Mouse (Mus musculus): ENCODE measurements around the gene 1600014C10Rik.

Gene 1600014C10Rik

DNA sequence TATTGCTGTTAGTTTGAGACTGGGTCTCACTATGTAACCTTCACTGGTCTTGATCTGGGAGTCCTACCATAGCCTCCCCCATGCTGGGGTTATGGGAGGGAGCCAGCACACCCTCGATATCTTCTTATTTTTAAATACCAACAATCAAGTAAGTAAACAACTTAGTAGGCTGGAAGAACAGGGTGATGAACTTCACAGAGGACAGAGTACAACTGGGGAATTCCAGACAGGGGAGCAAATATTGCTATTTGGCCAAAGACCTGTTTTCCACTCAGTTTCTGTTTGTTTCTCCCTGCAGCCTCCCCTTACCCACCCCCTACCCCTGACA lies 1.4 kb downstream of the 1600014C10Rik start:
- no peak for DNase-seq (ENCODE audit: low spot score)

- DNase-seq (ENCODE audit: low spot score), result no peak
These were observed 1.8 kb downstream of the 1600014C10Rik start for GRCm38 (mm10) chr7:38184786-38185185.

DNA sequence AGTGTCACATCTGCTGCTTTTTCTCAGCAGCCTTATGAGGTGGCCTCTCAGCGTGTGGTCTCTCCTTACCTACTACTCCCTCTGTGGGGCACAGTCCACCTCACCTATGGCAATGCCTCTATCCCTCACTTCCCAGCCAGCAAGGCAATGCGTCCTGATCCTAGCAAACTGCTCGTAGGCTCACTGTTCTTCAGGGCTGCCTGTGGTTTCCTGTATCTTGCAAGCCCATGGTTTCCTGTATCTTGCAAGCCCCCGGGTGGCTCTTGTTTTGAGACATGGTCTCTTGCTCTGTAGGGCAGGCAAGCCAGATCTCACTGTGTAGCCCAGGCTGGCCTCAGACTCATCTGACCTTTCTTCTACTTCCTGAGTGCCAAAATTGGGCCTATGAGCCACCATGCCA lies 3.8 kb downstream of the 1600014C10Rik start:
- no peak for DNase-seq (ENCODE audit: low spot score)

DNA sequence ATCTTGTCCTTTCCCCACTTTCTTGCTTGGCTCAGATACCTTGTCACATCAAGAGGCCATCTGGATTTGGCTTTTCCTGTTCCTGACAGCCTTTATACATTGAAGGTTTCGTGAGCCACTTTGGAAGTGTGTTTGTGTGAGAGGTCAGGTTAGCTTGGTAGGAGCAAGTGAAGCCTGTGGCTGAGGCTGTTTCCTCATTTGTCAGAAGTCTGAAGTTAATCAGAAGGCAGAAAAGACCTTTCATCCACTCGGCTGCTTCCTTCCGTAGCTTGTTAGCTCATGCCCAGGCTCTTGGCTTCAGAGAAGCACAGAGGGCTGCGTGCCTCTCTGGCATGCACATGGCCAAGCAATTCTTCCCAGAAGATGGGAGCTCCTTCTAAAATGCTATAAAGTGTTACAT lies 4.8 kb downstream of the 1600014C10Rik start:
- peak; percentile 87 for DNase-seq (ENCODE audit: low spot score)

GRCm38 (mm10) chr7:38188281-38189075 lies 5.5 kb downstream of the 1600014C10Rik start:
- DNase-seq (ENCODE audit: low spot score), result peak; percentile 58

GRCm38 (mm10) chr7:38189136-38189982 lies 6.3 kb downstream of the 1600014C10Rik start:
- DNase-seq (ENCODE audit: low spot score), result peak; percentile 61

DNA sequence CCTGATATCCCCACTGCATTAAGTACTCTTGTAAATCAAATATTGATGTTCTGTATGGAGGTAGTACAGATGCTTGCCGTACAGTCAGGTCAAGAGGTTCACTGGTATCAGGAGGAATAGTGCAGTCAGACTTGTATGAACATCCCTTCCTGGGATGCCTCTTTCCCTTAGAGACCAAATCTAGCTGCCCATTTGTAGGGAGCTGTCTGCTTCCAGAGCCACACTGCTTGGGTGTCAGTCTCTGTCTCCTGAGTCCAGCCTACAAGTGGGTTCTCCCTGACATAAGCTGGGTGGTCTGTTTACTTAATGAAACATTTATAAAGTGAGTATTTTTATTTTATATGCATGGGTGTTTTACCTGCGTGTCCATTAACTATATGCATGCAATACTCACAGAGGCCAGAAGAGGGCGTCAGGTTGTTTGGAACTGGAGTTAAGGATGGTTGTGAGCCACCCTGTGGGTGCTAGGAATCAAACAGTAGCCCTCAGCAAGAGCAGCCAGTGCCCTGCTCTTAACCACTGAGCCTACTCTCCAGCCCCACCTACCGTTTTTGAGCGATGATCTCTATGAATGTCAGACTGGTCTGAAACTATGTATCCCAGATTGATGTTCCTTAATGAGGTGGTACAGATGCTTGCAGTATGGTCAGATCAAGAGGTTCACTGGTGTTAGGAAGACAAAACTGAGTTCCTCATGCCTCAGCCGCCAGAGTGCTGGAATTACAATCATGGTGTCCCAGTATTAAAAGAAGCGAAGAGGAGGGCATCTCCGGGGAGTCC lies 7.2 kb downstream of the 1600014C10Rik start:
- DNase-seq (ENCODE audit: low spot score), result peak; percentile 55

DNA sequence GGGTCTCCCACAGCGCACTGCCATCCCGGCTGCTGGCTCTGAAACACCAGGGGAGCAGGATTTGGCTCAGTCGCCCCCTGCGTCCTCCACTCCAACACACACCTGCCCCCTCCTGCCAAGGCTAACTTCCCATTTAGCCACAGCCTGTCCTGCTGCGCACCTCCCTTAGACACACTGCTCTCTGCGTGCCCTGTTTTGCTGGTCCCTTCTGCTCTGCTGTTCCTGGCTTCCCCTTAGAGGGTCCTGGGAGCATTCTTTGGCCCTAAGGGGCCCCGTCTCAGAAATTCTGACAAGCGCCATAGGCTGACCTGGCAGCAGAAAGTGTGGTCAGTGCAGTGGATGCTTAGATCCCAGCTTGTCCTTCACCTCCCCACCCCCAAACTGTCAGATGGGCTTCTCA lies 8.1 kb downstream of the 1600014C10Rik start:
- DNase-seq (ENCODE audit: low spot score), result peak; percentile 61

GRCm38 (mm10) chr7:38191571-38191970 lies 8.6 kb downstream of the 1600014C10Rik start:
- no peak for DNase-seq (ENCODE audit: low spot score)

DNA sequence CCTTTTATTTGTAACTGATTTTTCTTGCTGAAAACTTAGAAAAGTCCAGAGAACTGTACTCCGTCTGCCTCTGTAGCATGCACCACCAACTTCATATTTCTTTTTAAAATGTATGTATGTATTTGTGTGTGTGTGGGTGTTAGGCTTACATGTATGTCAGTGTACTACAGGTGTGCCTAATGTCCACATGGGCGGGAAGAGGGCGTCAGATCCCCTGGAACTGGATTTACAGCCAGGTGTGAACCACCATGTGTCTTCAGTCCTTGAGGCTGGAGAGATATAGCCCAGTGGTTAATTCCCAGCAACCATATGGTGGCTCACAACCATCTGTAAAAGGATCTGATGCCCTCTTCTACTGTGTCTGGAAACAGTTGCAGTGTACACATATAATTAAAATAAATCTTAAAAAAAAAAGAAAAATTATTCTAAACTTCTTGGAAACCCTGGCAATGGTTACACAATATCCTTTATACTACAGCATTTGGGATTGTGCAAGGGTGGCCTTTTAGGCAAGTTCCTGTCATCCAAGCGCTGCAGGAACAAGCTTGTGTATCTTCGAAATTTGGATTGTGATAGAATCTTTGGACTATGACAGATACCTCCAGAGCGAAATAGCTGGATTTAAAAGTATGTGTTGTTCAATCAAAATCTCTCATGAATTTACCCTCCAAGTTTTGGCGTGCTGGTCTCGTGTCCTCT lies 17.0 kb downstream of the 1600014C10Rik start:
- DNase-seq (ENCODE audit: low spot score), result peak; percentile 74

DNA sequence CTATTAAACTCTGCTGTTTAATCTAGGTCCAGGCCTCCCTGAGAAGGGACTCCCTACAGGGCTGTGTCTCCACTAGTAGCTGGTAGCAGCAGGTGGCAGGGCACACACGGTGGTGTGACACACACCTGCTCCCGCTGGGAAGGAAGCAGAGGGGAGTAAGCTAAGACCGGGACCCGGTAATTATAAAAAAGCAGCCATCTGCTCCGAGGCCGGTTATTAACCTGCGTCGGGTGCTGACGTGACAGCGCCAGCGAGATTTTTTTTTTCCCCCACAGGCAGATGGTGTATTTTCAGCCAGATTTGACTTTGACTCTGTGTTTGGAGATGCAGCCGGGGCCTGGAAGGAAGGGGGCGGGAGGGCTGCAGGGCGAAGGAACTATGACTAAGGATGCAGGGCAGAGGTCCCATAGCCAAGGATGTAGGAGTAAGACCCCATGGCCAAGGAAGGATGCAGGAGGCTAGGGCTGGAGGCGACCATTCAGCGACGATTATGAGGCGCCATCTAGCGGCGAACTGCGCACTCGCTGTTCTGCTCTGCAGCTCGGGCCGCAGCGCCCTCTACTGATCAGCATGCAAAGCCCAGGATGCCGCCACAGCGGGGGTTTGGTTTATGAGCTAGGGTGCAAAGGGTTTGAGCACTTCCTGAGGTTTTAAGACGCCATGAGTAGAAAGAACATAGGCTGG lies 17.7 kb downstream of the 1600014C10Rik start:
- DNase-seq (ENCODE audit: low spot score), result peak; percentile 86

DNA sequence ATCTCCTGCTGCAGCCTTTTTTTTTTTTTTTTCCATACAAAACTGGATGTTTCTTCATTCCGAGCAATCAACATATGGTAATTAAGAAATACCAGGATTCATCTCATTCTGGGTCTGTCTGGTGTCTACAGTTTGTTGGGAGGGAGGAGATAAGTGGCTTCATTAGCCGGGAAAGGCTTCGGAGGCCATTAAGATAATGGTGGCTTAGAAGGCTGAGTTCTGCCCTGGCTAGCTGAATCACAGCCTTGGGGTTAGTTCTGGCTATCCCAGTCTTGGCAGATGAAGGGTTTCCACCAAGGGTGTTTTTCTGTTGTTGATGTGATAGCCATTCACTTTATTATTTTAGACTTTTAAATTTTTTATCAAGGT lies 18.3 kb downstream of the 1600014C10Rik start:
- DNase-seq (ENCODE audit: low spot score), result no peak

DNA sequence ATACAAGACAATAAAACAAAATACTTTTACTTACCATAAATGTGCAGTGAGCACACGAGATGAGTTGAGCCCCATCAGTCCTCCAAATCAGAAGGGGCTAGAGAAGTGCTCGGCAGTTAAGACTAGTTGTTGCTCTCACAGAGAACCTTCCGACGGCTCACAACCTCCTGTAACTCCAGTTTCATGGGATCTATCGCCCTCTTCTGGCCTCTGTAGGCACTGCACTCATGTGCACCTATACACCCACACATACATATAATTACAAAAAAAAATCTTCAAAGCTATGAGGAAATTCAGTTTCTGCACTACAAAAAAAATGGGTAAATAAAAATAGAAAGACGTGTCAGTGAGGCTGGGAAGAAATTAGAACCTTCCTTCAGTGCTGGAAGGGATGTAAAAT lies 21.3 kb downstream of the 1600014C10Rik start:
- no peak for DNase-seq (ENCODE audit: low spot score)

GRCm38 (mm10) chr7:38205801-38206200 lies 22.8 kb downstream of the 1600014C10Rik start:
- no peak for DNase-seq (ENCODE audit: low spot score)

- no peak for DNase-seq (ENCODE audit: low spot score)
These were observed 23.5 kb downstream of the 1600014C10Rik start for GRCm38 (mm10) chr7:38206564-38206963.

DNA sequence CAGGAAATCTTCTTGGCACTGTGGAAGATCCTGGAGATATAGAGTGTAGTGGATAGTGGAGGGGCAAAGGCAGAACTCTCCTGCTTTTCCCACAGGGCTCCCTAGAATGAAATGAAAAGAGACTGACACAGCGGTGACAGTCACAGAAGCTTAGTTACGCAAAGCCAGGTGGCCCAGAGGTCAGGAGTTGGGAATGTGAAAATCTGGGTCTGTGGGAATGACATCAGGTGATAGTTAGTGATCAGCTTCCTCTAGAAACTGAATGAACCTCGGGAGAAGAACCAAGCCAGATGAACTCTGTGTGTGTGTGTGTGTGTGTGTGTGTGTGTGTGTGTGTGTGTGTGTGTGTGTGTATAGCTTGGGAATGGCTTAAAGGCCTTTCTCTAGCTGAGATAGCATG lies 26.0 kb downstream of the 1600014C10Rik start:
- no peak for DNase-seq (ENCODE audit: low spot score)

DNA sequence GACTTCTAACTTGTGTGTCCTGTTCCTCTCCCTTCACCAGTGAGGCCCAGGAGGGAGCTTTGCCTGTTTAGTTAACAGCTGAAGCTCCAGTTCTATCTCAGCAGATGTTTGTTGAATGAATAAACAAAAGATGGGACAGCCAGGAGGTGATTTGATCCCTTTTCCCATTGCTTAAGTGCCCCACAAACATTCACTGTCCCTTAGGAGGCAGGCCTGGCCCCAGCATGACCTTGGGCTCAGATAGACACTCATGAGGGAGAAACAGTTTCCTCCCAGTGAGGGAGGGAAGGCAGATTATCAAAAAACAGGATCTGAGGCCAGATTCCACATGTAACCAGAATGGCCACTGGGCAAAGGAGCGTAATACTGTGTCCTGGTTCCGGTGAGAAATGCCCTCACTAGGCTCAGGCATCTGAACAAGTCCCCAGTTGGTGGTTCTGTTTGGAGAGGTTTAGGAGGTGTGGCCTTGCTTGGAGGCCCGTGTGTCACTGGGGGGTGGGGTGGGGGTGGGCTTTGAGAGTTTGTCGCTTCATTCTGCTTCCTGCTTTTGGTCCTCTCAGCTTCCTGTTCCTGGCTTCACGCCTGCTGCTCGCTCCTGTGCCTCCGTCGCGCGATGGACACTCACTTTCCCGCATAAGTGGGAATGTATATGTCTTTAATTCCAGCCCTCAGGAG lies 26.6 kb downstream of the 1600014C10Rik start:
- no peak for DNase-seq (ENCODE audit: low spot score)

DNA sequence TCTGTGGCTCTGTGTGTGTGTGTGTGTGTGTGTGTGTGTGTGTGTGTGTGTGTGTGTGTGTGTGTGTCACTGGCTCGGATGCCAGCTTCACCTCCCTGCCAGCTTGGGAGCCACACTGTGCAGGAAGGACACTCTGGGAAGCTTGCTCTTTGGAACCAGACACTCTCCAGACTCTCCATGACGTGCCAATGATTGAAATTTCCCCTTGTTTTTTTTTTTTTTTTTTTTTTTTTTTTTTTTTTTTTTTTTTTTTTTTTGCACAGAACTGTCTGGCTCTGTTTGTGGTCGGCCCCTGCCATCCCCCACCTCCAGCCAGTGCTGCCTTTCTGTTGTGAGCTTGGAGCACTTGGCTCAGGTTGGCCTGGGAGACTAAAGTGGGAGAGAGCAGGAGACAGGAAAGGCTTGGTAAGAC lies 29.6 kb downstream of the 1600014C10Rik start:
- DNase-seq (ENCODE audit: low spot score), result no peak

DNA sequence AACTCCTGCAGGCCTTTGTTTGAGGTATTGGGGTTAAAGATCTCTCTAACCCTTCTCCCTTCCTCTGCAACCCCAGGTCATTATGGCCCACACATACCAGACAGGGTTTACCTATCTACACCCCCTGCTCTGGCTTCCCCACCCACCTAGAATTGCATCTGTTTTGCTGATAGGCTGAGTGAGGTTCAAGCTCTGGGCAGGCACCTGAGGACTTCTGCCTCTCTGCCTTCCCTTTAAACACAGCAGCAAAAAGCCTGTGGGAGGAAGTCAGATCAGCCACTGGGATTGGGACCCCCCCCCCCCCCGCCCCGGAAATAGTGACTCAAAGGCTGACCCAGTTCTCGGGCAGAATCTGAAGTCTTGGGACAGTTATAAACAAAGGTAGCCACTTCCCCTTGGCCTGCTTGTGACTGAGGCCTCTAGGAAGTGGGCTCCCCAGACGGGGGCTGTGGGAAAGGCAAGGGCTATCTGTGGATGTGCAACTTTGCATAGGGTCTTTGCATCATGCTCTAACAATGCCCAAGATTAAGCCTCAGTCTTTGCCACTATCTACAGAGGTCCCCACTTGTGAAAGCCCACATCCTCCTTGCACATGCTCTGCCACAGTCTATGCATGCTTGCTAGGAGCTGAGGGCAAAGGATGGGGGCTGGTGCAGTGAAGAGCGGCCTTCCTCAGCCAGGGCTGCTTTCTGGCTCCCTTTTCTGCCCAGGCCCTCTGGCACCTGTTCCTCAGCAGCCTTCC lies 31.6 kb downstream of the 1600014C10Rik start:
- no peak for DNase-seq (ENCODE audit: low spot score)

GRCm38 (mm10) chr7:38215281-38215680 lies 32.3 kb downstream of the 1600014C10Rik start:
- DNase-seq (ENCODE audit: low spot score), result no peak
